In the genomic region with DNA sequence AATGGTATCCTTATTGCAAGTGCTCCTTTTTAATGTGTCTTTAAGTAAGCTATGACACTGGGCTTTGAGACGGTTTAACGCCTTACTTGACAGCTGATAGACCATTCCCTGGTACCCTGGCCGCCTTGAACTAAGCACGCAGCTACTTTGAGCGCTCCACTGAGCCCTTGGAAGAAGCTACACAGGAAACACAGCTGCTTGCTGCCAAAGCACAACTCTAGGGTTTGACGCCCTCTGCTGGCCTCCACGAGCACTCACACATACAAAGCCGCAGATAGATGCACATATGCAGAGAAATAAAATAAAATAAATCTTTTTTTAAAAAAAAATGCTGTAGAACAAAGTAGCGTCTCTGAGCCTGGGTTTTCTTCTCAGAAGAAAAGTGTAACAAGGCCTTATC, we compare ENCODE assay signal across 8 mouse cellular contexts. TPM values are rescaled to one million over a fixed set of nuclear protein-coding genes. Genes with fewer than 3 reads are reported as not detected.
DNase-seq lines count a peak whose midpoint lies in the region; ATAC-seq and TF ChIP-seq lines count a peak whose summit lies in the region.

No protein-coding gene starts in this region.

- no peaks in the 10 kb centered on the region for H3K4me1 ChIP-seq in heart, postnatal 0 days (ENCODE audit: control insufficient read depth, insufficient read depth)
- H3K4me1 ChIP-seq in G1E (ENCODE audit: insufficient read depth, low read depth, low read length): peaks cover 47% of the 10 kb centered on the region
- H3K4me1 ChIP-seq in embryonic facial prominence, embryonic 11.5 days (ENCODE audit: control insufficient read depth, insufficient read depth, low read length): no peaks in the 10 kb centered on the region
- H3K4me1 ChIP-seq in limb, embryonic 12.5 days (replicated peaks): no peaks in the 10 kb centered on the region; the same call in 1 of the 2 replicates

- no peak for ATAC-seq in heart, postnatal 0 days (ENCODE audit: insufficient read depth, low read depth)
- ATAC-seq in G1E (ENCODE audit: extremely low read depth, insufficient number of reproducible peaks, low FRiP score, poor library complexity, severe bottlenecking): no peak
- ATAC-seq in embryonic facial prominence, embryonic 11.5 days (replicated peaks; ENCODE audit: insufficient number of reproducible peaks, low FRiP score, low TSS enrichment, low read depth): no peak
- no peak for ATAC-seq in limb, embryonic 12.5 days (ENCODE audit: insufficient number of reproducible peaks, insufficient read depth, low FRiP score, low TSS enrichment, low read depth)

- H3K9ac ChIP-seq in heart, postnatal 0 days (replicated peaks; ENCODE audit: low read depth, low read length): no peak overlapping the region
- H3K9ac ChIP-seq in embryonic facial prominence, embryonic 11.5 days (replicated peaks; ENCODE audit: low read length): no peak overlapping the region
- no peak overlapping the region for H3K9ac ChIP-seq in limb, embryonic 12.5 days (replicated peaks)

- no peaks in the 10 kb centered on the region for H3K9me3 ChIP-seq in heart, postnatal 0 days (replicated peaks; ENCODE audit: control insufficient read depth, low read length)
- no peaks in the 10 kb centered on the region for H3K9me3 ChIP-seq in G1E (replicated peaks)
- no peaks in the 10 kb centered on the region for H3K9me3 ChIP-seq in embryonic facial prominence, embryonic 11.5 days (replicated peaks; ENCODE audit: control insufficient read depth, low read length)
- H3K9me3 ChIP-seq in limb, embryonic 12.5 days: no peaks in the 10 kb centered on the region

- H3K27ac ChIP-seq in heart, postnatal 0 days (ENCODE audit: low read depth): no peak overlapping the region
- no peak overlapping the region for H3K27ac ChIP-seq in embryonic facial prominence, embryonic 11.5 days (replicated peaks; ENCODE audit: low read depth, low read length)
- H3K27ac ChIP-seq in limb, embryonic 12.5 days: no peak overlapping the region

- peak; percentile 28; the same call in 1 of the 2 replicates for TF ChIP-seq CTCF in heart, postnatal 0 days (IDR thresholded peaks at IDR 0.05; ENCODE audit: low read depth)
- TF ChIP-seq CTCF in G1E (IDR thresholded peaks at IDR 0.05; ENCODE audit: low read depth, low read length): 0 out of 2 replicates have a peak, but pooled peaks have one; percentile 22

- no peak overlapping the region for H3K4me3 ChIP-seq in heart, postnatal 0 days (ENCODE audit: low read depth, low read length)
- H3K4me3 ChIP-seq in G1E (ENCODE audit: low read depth, low read length): no peak overlapping the region
- H3K4me3 ChIP-seq in embryonic facial prominence, embryonic 11.5 days (ENCODE audit: low read depth, low read length): no peak overlapping the region
- H3K4me3 ChIP-seq in limb, embryonic 12.5 days (replicated peaks): peak overlapping the region; percentile 16; the same call in 1 of the 2 replicates

- TF ChIP-seq EP300 in heart, postnatal 0 days (IDR thresholded peaks at IDR 0.05; ENCODE audit: low read depth): no peak

- peak overlapping the region; percentile 23; the same call in 1 of the 2 replicates for H3K4me2 ChIP-seq in heart, postnatal 0 days (ENCODE audit: low read depth, low read length)
- peak overlapping the region; percentile 26 for H3K4me2 ChIP-seq in embryonic facial prominence, embryonic 11.5 days (ENCODE audit: low read depth, low read length)
- H3K4me2 ChIP-seq in limb, embryonic 12.5 days: peak overlapping the region; percentile 43

- peak; percentile 23 for DNase-seq in heart, postnatal 0 days (ENCODE audit: low spot score)
- no peak for DNase-seq in heart, postnatal 25 days (ENCODE audit: low spot score)
- DNase-seq in G1E (ENCODE audit: low spot score): no peak
- DNase-seq in embryonic facial prominence, embryonic 11.5 days (ENCODE audit: low spot score): peak; percentile 72
- peak; percentile 33 for DNase-seq in splenic B cell, adult 2 months (ENCODE audit: low read depth, low spot score)
- no peak for DNase-seq in spleen, postnatal 14 days (ENCODE audit: low spot score in 2 of 2)
- DNase-seq in spleen, postnatal 36 days (ENCODE audit: low spot score in 2 of 2): no peak

- 17% methylated on average over 9 of the region's 9 CpGs for WGBS in heart, postnatal 0 days
- 17% methylated on average over 9 of the region's 9 CpGs for WGBS in embryonic facial prominence, embryonic 11.5 days
- WGBS in limb, embryonic 12.5 days: 20% methylated on average over 9 of the region's 9 CpGs

- H3K27me3 ChIP-seq in heart, postnatal 0 days (ENCODE audit: control insufficient read depth, insufficient read depth, low read length): 0 out of 2 replicates have a peak, but pooled peaks cover 16% of the 10 kb centered on the region
- no peaks in the 10 kb centered on the region for H3K27me3 ChIP-seq in G1E (ENCODE audit: insufficient read depth, low read length)
- no peaks in the 10 kb centered on the region; the same call in 1 of the 2 replicates for H3K27me3 ChIP-seq in embryonic facial prominence, embryonic 11.5 days (ENCODE audit: control insufficient read depth, insufficient read depth, low read length)
- peaks cover 12% of the 10 kb centered on the region for H3K27me3 ChIP-seq in limb, embryonic 12.5 days
- H3K27me3 ChIP-seq in splenic B cell, adult 2 months (ENCODE audit: control insufficient read depth, insufficient read depth, low read length, poor library complexity, severe bottlenecking): 0 out of 2 replicates have a peak, but pooled peaks cover 2% of the 10 kb centered on the region

- intact Hi-C loops in heart, postnatal 25 days (cut with DNase I): no loop called here

- H3K36me3 ChIP-seq in heart, postnatal 0 days (replicated peaks; ENCODE audit: control insufficient read depth, insufficient read depth, low read length): no peaks in the 10 kb centered on the region
- peaks cover 20% of the 10 kb centered on the region for H3K36me3 ChIP-seq in G1E (replicated peaks)
- H3K36me3 ChIP-seq in embryonic facial prominence, embryonic 11.5 days (replicated peaks; ENCODE audit: control insufficient read depth, insufficient read depth, low read depth, low read length): no peaks in the 10 kb centered on the region
- H3K36me3 ChIP-seq in limb, embryonic 12.5 days: no peaks in the 10 kb centered on the region
- no peaks in the 10 kb centered on the region for H3K36me3 ChIP-seq in splenic B cell, adult 2 months (ENCODE audit: control insufficient read depth, insufficient read depth, low read length, poor library complexity, severe bottlenecking)

RNA-seq across cellular contexts. Expression of a gene that starts 4.0 kb away (rescaled TPM):
- total RNA-seq in heart, postnatal 0 days (2014; rRNA removed; ENCODE audit: low replicate concordance): 1.6 and 9.2 TPM in 2 replicates
- polyA plus RNA-seq in heart, postnatal 0 days (2015; fragmentation: Nextera tagmentation; extraction: Ambion mirVana): 4.7 and 6.2 TPM in 2 replicates
- total RNA-seq in heart, postnatal 25 days (2021): 10 to 100 TPM; 27.8 to 31.5 TPM
- total RNA-seq in G1E (2014; fragmentation: Nextera tagmentation) (32.6 and 32.7 TPM in 2 replicates), G1E (2017) (10.3 and 16.4 TPM in 2 replicates)
- polyA plus RNA-seq in G1E (2012): 12.7 and 14.7 TPM in 2 replicates
- 0.87 and 1.5 TPM in 2 replicates for polyA plus RNA-seq in embryonic facial prominence, embryonic 11.5 days (2014; fragmentation: Nextera tagmentation; extraction: Ambion mirVana)
- not detected in 2 replicates for polyA plus RNA-seq in limb, embryonic 12.5 days (2016; fragmentation: Nextera tagmentation; extraction: Ambion mirVana)

RNA-seq across cellular contexts. Expression of a gene that starts 14.5 kb away (rescaled TPM):
- total RNA-seq in heart, postnatal 0 days (2014; rRNA removed; ENCODE audit: low replicate concordance): not detected in 2 replicates
- polyA plus RNA-seq in heart, postnatal 0 days (2015; fragmentation: Nextera tagmentation; extraction: Ambion mirVana): not detected in 2 replicates
- total RNA-seq in heart, postnatal 25 days (2021): not detected
- total RNA-seq in G1E (2014; fragmentation: Nextera tagmentation) (not detected in 2 replicates), G1E (2017) (not detected in 2 replicates)
- polyA plus RNA-seq in G1E (2012): not detected in 2 replicates
- not detected in 2 replicates for polyA plus RNA-seq in embryonic facial prominence, embryonic 11.5 days (2014; fragmentation: Nextera tagmentation; extraction: Ambion mirVana)
- not detected in 2 replicates for polyA plus RNA-seq in limb, embryonic 12.5 days (2016; fragmentation: Nextera tagmentation; extraction: Ambion mirVana)

RNA-seq across cellular contexts. Expression of a gene that starts 18.5 kb away (rescaled TPM):
- not detected in 2 replicates for total RNA-seq in heart, postnatal 0 days (2014; rRNA removed; ENCODE audit: low replicate concordance)
- 0.15 and 0.30 TPM in 2 replicates for polyA plus RNA-seq in heart, postnatal 0 days (2015; fragmentation: Nextera tagmentation; extraction: Ambion mirVana)
- total RNA-seq in heart, postnatal 25 days (2021): 1 to 10 TPM in 1 of 2 experiments, under 1 TPM in 1; 0.52 to 1.1 TPM
- total RNA-seq in G1E (2014; fragmentation: Nextera tagmentation) (1.1 TPM in 1 of 2 replicates, not detected in the other), G1E (2017) (0.22 and 0.23 TPM in 2 replicates)
- 0.07 and 0.13 TPM in 2 replicates for polyA plus RNA-seq in G1E (2012)
- polyA plus RNA-seq in embryonic facial prominence, embryonic 11.5 days (2014; fragmentation: Nextera tagmentation; extraction: Ambion mirVana): not detected in 2 replicates
- not detected in 2 replicates for polyA plus RNA-seq in limb, embryonic 12.5 days (2016; fragmentation: Nextera tagmentation; extraction: Ambion mirVana)

RNA-seq across cellular contexts. Expression of a gene that starts 54.5 kb away (rescaled TPM):
- 5.8 and 12.4 TPM in 2 replicates for total RNA-seq in heart, postnatal 0 days (2014; rRNA removed; ENCODE audit: low replicate concordance)
- 3.5 and 4.1 TPM in 2 replicates for polyA plus RNA-seq in heart, postnatal 0 days (2015; fragmentation: Nextera tagmentation; extraction: Ambion mirVana)
- 10 to 100 TPM; 10.1 to 10.8 TPM for total RNA-seq in heart, postnatal 25 days (2021)
- 2.9 and 5.4 TPM in 2 replicates for total RNA-seq in G1E (2014; fragmentation: Nextera tagmentation)
- total RNA-seq in G1E (2017): 11.0 and 11.7 TPM in 2 replicates
- 11.8 and 14.5 TPM in 2 replicates for polyA plus RNA-seq in G1E (2012)
- polyA plus RNA-seq in embryonic facial prominence, embryonic 11.5 days (2014; fragmentation: Nextera tagmentation; extraction: Ambion mirVana): 3.9 and 4.2 TPM in 2 replicates
- polyA plus RNA-seq in limb, embryonic 12.5 days (2016; fragmentation: Nextera tagmentation; extraction: Ambion mirVana): 3.2 and 4.4 TPM in 2 replicates

Comparison
In these comparisons a context has a peak if more than half of its experiments do, and no peak if none do; other contexts are left out.
1. DNase-seq: peak in heart, postnatal 0 days (single experiment), embryonic facial prominence, embryonic 11.5 days (single experiment) and splenic B cell, adult 2 months (single experiment); none in heart, postnatal 25 days (single experiment), G1E (single experiment), spleen, postnatal 14 days (0 of 2) and spleen, postnatal 36 days (0 of 2).
2. Peak in every context shown above with its lines, with median percentiles within 50 percentile points of each other: H3K4me2 ChIP-seq.